Mouse (Mus musculus) right cerebral cortex, adult 2 months (tissue): ENCODE data around the gene Nup37.
A peak's percentile ranks its signal among the peaks of the same experiment; 100 is the strongest.

Experiments used
- DNase-seq, 2 experiments: peaks; one replicate each; pipeline ENCODE4 v3.0.0; 2021 to 2022; ENCODE audit warnings: low spot score in 2 of 2

Gene Nup37

DNA sequence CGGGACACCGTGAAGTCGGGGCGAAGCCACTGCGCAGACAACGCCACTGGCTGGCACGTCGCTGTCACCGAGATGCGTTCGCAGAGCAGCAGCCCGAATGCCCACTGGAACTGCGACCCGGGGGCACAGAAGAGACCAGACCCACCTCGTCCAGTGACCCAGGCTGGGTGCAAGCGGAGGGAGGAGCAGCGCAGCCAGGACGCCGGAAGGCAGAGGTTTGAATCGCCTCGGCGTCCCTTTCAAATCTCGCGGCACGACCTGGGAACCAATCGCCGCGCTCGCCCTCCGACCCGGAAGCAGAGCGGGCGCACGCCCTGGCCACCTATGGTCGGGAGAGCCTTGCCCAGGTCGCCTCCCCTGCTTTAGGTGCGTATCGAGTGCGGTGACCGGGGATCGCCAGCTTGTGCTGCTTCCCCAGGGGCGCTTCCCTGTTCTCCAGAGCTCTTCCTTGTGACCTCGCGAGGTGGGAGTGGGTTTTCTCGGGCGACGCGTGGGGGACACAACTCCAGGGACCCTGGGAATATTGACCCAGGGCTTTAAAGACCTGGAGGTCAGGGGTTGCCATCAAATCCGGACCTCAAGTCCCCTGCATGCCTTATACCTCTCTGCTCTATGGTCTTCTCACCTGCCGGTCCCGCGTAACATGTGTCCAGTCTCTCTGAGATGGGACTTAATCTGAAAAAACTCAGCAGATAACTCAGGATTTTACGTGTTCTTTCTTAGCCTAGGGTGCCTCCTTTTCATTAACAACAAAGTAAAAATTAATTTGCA lies at the start of gene Nup37, which contains the start of gene Parpbp:
Gene Nup37, plus strand, starts transcription at position 286 of the 771 bp plus-strand sequence.
Gene Parpbp, minus strand, starts transcription at position 235 of the 771 bp plus-strand sequence.
- peak; percentile 86 to 88 for DNase-seq

GRCm38 (mm10) chr10:88106169-88106568 lies 40.6 kb upstream of the Nup37 start:
- no peak for DNase-seq

DNA sequence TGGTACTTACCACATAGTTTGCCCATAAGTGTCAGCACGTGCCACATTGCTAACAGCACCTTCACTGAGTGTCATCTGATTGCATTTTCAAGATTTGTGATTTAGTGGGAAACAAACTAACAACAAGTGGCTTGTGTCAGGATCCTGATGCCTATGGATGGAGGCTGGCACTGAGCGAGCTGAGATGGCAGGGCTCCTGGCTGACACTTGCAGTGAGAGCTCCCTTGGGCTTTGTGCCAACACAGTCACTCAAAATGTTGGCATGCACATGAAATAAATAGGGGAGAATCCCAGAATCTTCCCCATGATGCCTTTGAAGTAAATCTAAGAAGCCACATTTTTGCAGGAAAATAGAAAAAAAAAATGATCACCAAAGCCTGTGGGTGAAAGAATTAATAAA lies 33.5 kb upstream of the Nup37 start:
- no peak for DNase-seq

GRCm38 (mm10) chr10:88119721-88120120 lies 27.1 kb upstream of the Nup37 start:
- peak; percentile 7 to 13 for DNase-seq

DNA sequence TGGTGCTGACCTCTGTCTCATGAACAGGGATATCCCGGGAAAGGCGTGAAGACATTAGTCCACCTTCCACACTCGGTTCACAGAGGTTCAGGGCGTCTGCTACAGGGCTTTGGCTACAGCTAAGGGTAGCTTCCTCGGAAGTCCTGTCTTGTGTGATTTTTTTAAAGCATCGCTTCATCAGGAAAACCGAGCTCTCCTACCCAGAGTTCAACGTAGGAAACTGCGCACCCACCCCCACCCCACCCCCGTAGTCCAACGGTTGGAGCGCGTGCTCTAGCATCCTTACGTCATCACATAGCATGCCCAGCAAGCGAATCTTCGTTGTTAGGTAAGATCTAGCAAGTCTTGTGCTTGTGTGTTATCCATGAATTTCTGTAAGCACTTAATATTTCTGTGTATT lies 11.2 kb upstream of the Nup37 start:
- DNase-seq, result no peak

GRCm38 (mm10) chr10:88146187-88146586 lies 605 bp upstream of the Nup37 start:
- DNase-seq, result no peak

DNA sequence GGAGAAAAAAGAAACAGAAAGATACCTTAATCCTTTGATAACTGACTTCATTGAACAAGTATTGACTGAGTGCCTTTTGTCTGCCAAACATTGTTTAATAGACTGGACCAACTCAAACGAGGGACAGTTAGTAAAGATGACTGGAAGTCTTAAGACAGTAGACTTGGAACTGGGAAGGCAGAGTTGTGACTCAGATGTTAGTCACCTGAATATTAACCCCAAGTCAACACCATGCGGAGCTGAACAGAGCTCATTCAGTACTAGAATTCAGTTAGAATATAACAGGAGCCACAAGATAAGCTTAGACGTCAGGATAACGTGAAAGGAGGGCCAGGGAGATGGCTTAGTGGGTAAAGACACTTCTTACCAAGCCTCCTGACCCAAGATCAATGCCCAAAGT lies 3.6 kb downstream of the Nup37 start:
- DNase-seq, result no peak

DNA sequence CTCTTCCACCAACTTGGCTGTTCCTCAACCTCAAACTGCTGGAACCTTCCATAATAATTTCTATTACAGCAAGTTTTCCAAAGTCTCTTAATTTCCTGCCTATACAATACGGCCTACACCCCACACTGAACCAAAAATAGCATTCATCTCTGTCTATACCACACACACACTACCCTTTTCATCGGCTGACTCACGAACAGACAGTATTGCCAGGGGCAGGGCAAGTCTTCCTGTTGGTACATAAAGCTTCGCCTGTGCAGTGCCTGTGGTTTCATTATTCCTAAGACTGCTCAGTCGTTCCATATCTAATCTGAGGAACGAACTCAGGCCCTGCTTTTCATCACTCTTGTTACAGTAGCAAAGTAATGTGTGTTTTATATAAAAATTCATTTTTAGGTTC lies 4.9 kb downstream of the Nup37 start:
- peak; percentile 14 to 24 for DNase-seq

DNA sequence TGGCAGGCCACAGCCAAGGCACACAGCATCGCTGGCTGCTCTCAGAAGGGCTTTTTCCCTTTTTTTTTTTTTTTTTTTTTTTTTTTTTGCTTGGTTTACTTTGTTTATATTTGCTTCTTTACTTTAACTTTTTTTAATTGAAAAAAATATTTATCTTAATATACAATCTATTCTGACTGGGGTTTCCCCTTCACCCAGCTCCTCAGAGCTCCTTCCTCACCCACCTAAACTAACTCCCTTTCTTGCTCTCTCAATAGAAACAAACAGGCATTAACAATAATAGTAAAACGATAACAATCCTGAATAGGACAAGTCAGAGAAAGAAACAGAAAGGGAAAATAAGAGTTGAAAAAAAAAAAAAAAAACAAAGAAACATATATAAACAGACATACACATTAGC lies 15.3 kb downstream of the Nup37 start:
- no peak for DNase-seq

DNA sequence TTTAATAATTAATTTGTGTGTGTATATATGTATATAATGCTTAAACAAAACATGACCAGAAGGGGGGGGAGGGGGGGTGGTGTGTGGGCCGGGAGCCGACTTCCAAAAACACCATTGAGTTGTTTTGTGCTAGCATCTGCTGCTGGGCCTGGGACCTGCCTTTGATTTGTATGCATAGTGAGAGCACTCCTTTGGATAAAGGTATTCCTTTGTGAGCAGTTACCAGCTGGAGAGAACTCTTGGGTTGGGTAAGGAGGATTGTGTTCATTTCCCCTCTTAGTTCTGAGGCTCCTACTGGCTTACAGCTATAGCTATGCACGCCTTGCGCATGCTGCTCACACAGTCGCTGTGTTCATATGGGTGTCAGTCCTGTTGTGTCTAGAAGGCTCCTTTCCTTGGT lies 15.9 kb downstream of the Nup37 start:
- DNase-seq, result no peak

DNA sequence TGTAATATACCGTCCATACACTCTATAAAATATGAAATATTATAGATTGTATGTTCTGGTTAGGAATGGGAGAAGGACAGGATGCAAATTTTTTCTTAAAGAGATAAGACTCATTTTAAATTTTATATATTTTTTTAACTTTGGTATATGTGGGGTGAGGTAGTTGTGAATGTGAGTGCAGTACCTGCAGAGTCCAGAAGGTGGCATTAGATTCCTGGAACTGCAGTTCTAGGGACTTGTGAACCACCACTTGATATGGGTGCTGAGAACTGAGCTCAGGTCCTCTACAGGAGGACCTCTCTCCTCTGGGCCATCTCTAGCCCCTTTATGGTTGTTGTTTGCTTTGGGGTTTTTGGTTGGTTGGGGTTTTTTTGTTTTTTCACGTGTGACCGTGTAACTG lies 19.4 kb downstream of the Nup37 start:
- DNase-seq, result no peak

DNA sequence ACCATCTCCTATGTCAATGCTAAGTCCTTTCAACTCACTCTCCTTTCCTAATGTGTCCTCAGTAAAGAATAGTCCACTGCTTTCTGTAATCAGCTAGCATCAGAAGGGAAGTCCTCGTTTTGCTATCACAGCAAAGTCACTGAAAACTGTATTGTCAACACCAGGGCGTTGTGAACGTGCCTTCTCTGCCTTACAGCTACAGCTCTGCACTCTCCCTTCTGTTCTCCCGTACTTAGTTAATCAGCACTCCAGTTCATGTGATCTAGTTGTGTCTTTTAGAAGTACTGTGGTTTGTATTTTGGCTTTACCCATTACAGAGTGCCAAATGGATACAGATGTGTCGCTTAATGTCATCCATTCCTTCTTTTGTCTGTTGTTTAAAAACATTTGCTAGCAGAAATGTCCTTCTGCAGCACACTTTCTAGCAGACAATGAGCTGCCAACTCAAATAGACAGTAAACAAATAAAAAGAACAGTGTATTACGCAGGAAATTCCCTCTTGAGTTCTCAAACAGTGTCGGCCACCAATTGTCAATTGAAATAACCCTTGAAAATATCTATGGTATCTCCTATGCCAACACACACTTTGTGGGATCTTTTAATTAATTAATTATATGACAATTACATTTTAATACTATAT lies 20.8 kb downstream of the Nup37 start:
- no peak for DNase-seq

DNA sequence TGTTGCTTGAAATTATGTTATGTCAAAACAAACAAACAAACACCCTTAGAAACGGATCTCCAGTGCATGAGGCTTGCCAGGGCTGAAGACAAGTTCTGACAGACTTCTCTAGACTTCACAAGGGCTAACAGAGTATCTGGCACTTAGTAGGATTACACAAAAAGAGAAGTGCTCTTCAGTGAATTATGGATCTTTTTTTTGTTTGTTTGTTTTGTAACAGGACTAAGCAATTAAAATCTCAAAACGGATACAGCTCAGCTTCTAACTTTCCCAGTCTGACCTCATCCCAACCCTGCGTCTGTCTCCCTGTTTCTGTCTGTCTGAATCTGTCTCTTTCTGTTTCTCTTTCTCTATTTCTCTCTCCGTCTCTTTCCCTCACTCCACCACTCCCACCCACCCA lies 53.7 kb downstream of the Nup37 start:
- no peak for DNase-seq

DNA sequence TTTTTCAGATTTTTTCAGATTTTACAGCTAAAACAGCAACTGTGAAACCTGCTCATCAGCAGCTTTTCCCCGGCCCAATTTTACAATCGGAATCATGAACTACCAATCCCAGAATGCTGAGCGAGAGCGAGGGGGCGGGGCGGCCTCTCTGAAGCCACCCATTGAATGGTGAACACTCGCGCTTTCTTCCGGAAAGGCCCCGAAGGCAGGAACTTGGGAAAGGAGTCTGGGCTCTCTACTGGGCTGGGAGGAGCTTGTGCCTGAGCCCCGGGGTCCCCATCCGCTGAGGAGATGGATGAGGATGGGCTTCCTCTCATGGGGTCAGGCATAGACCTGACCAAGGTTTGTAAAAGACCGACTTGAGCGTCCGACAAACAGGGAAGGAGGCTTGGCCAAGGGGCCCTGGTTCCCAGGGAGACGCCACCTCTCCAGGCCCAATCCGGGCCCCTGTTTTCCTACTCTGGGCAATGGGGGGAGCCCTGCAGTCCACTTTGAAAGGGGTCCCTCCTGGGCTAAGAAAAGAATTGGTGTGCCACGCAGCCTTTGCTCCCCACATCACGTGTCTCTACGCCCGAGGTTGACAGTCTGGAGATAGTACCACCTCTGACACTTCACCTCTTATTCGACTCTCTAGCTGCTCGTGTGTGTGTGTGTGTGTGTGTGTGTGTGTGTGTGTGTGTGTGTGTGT lies 54.3 kb downstream of the Nup37 start, which contains the start of gene Washc3:
Gene Washc3, plus strand, starts transcription at position 143 of the 688 bp plus-strand sequence.
- peak; percentile 95 to 96 for DNase-seq

DNA sequence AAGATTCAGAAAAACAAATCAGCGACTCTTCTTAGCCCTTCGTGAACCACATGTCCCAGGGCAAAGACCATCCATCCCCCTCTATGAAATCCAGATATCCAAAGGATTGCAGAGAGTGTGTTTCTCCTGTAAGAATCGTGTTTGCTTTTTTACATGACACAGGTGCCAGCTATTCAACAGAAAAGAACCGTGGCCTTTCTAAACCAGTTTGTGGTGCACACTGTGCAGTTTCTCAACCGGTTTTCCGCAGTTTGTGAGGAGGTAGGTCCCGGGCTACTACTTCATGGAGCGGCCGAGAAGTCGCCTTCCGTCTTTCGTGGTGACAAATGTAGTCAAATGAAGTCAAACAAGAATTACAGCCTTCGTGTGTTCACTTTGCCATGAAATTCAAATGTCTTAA lies 54.9 kb downstream of the Nup37 start:
- no peak for DNase-seq

GRCm38 (mm10) chr10:88202581-88202980 lies 55.8 kb downstream of the Nup37 start:
- DNase-seq, result no peak

DNA sequence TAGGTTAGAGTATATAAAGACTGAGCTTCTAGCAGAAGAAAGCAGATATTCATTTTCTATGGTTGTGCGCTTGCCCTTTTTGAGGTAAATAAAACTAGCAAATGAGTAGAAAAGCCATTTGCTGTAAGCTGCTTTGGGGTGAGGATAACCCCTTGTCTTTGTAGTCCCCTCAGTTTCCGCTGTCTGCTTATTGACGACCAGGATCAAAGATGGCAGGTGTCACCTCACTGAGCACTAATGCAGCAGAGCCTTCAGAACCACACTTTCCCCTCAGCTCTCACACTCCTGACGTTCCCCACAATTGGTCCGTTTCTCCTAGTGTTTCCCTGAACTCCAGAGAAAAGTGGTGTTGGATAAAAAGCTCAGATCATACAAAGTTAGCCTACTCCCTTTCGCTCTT lies 56.4 kb downstream of the Nup37 start:
- DNase-seq, result no peak

- no peak for DNase-seq
Measured at GRCm38 (mm10) chr10:88212644-88213043, 65.9 kb downstream of the Nup37 start.

DNA sequence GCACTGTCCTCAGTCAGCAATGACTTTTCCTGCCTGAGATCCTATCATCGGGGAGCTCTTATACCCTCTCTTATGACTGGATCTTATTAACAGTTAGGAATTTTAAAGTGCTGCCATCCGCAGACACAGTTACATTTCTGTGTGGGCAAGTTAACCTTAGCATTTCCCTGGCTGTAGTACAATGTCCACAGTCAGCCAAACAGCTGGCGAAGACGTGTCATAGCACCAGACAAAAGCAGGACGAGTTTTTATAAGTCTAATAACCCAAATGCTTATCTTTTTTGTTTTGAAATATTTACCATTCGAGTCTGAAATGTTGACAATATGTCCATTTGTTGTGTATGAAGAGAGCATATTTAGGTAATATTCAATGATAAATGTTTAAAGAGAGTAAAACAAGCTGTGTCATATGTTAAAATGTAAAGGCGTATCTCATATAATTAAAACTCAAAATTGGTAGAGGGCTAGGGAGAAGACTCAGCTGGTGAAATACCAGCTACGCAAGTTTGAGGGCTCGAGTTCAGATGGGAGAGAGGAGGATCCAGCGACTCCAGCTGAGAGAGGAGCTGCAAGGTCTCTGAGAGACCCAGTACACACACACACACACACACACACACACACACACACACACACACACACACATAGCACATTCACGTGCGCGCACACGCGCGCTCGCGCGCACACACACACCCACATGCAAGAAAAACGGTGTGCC lies 68.2 kb downstream of the Nup37 start:
- DNase-seq, result no peak

DNA sequence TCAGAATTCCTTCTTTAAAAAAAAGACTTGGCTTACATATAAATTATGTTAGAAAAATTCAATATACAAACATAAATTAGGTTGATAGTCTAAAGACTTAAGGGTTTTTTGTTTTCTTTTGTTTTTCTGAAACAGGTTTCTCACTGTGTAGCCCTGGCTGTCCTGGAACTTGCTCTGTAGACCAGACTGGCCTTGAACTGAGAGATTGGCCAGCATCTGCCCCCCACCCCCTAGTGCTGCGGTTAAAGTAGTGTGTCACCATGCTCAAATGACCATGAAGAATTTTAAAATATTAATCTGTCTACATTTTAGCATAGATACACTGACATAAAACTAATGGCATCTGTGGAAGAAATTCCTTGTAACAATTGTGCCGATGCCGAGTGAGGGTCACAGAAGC lies 71.4 kb downstream of the Nup37 start:
- DNase-seq, result no peak

GRCm38 (mm10) chr10:88221718-88222117 lies 74.9 kb downstream of the Nup37 start:
- no peak for DNase-seq

- DNase-seq, result no peak
Measured at GRCm38 (mm10) chr10:88225421-88225820, 78.6 kb downstream of the Nup37 start.
